Mouse (Mus musculus): ENCODE measurements at regions not wholly inside any gene's neighbourhood (a gene's known extent, or its start where the extent isn't known, plus 50 kb on each side); places are given as distances from the start of the nearest gene placed in this dataset.

DNA sequence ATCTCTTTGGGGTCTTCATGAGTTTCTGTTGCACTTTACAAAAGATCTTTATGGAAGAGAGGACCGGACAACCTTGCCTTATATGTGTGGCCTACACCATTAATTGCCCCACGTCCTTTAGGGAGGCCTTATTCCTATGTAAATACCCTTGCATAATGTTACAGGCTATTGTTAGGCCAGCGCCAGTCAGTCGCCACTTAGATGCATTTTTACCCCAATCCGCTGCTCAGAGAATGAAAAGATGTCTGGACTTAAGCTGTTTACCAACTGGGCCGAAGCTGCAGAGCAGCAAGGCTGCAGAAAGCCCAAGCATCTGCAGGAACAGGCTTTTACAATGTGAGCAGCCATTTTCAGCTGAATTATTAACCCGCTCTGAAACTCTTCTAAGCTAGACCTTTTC lies 79.5 kb upstream of the Otx2 start:
- DNase-seq = no peak

DNA sequence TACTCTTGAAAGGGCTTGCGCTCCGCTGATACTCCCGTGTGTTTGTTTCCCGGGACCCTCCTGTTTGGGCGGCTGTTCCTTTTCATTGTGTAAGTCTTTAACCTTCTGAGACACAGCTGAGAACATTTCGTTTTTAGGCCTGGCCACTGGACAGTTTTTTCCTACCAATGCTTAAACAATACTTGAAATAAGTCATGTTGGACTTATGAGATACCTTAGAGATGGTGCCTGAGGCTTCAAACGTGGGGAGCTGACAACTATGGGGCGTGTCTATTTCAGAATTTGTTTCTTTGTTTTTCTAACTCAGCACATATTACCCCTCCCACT lies 78.9 kb upstream of the Otx2 start:
- no peak for DNase-seq

DNA sequence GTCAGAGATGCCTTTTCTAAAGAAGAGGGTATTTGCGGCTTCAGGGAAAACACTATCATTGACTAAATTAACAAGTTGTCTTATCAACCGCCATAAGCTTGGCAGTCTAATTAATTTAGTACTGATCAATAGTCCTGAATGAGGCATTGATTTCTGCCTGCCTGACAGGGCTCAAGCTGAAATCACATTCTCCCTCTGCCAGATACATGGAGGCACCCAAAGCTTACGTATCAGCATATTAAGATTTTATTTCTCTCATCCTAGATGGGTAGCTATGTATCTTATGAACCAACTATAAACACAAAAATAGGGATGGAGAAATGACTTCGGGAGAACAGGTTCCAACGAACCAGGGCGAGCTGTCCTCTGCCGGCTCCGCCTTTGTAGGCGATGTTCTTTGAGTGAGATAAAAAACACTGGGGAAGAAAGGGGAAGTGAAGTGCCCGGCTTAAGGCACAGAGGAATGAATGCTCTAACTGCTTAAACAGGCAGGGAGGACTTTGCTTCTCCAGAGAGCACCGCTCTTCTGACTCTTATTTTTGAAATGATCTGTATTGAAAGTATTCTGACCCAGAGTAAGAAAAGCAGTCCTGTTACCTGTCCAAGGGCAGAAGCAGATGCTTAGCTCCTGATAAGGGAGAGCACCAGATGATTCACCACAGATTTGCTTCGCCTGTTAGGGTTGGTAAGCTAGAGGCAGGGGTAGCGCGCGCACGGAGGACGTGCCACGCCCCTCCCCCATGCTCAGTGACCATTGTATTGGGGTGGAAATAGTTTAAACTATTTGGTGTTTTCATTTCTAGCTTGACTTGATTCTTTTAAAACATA lies 78.3 kb upstream of the Otx2 start:
- DNase-seq = no peak

DNA sequence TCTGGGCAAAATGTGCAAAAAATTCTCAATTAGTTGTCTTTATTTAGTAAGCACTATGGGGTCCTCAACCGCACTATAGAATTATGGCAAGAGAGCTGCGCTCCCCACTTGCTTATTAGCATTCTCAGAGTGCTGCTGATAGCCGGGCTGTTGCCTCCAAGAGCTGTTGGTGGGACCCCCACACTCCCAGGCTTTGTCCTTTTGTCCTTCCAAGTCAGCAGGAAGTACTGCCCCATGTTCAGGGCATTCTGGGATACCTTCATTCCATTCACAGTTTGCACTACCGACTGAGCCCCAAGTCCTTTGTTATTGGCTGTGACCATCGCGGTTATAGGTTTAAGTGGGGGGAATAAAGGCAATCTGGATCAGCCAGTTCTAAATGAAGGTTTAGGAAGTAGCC lies 77.4 kb upstream of the Otx2 start:
- no peak for DNase-seq

DNA sequence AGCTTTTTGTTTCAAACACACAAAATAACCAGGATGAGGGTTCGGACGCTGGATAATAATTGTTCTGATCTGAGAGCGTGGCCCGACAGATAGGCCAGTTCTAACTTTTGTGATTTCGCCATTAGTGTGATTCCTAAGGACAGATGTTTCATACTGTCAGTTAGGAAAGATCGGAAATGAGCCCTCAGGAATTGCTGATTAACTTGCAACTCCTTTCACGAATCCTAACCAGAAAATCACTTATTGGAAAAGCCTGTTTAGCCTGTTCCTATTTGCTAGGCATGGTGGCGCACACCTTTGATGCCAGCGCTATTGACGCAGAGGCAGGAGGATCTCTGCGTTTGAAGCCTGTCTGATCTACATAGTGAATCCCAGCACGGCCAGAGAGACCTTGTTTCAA lies 75.4 kb upstream of the Otx2 start:
- DNase-seq = no peak

DNA sequence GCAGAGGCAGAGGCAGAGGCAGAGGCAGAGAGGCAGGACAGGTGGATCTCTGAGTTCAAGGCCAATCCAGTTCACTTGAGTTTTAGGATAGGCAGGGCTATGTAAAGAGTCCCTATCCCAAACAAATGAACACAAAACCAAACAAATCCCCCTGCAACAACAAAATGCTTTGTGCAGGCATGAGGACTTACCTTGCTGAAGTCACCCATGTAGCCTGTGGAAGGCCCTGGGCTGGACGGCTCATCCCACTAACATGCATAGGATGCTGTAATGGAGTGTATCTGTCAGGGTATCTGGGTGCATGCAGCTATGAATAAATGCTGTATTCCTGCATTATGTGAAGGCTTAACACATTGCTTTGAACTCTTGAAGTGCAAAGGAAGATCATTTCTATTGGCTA lies 74.3 kb upstream of the Otx2 start:
- no peak for DNase-seq

DNA sequence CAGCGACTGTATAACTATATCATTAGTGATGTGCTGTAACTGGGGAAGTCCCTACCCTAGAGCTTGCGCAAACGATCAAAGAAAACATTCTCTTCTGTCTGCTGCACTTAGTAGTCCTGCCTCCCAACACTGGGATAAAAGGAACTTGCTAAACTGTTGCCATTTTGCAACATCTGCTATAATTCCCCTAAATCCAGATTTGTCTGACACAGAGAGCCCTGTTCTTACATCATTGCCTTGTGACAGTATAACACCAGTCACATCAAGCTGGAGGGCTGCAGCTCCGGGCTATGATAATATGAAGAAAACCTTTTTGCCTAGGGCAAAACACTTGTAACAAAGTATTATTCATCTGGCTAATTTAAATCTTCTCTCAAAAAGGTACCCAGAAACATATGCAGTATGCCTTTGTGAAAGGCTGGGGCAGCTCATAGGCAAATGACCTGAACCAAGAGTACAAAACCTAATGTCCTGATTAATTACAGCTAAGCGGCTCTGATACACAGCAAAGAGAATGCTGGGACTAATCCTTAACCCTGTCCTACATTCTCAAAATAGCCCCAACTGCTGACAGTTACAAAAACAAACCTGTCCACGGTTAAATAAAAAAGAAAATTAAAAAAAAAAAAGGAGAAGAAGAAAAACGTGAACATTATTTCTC lies 67.5 kb upstream of the Otx2 start:
- DNase-seq = no peak

DNA sequence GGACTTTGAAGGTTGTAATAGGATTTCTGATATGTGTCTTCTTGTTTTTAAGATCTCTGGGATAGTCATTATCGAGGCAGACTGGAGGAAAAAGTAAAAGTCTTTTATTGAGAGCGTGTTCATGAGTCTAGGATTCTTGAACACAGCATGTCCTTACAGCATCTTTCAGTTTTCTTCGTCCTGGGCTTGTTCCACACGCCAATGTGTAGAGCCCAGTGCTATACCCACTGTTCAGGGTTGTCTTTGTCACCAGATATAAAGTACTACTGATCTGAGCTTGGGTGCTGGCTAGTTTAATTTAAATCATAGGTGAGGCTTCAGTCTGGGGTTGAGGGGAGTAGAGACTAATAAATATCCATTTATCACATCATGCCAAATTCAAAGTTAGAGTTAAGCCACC lies 65.5 kb upstream of the Otx2 start:
- no peak for DNase-seq

DNA sequence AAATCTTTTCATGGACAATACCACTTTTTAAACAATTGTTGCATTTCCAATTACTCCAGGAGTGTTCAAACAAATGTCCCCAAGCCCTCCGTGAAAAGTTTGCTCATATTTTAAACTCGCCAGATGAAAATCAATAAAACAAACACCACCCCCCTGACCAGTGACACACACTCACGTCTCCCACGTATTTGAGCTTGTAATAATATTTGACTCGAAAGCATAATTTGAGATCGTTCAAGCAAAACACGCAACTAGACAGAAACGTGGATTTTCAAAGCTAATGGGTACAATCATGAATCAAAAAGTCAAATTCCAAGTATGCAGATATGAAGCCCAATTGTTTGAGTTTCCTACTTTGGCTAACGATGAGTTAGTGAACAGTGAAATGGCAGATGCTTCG lies 65.0 kb upstream of the Otx2 start:
- no peak for DNase-seq

DNA sequence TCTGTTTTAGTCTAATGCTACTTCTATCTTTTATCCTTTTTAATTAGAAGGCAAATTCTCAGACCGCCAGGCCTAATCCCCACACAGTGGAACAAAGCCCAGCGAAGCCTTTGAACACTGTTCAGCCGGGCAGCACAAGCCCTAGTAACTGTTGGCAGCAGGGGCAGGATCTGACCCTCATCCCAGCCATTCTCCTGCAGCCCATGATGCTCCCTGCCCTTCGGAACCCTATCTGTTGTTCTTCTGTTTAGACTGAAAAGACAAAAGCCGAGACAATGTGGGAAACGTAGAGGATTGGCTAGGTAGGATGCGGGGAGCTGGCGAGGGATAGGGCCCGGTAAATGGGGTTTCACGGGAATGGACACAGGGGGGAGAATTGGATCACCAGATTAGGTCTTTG lies 64.6 kb upstream of the Otx2 start:
- no peak for DNase-seq

DNA sequence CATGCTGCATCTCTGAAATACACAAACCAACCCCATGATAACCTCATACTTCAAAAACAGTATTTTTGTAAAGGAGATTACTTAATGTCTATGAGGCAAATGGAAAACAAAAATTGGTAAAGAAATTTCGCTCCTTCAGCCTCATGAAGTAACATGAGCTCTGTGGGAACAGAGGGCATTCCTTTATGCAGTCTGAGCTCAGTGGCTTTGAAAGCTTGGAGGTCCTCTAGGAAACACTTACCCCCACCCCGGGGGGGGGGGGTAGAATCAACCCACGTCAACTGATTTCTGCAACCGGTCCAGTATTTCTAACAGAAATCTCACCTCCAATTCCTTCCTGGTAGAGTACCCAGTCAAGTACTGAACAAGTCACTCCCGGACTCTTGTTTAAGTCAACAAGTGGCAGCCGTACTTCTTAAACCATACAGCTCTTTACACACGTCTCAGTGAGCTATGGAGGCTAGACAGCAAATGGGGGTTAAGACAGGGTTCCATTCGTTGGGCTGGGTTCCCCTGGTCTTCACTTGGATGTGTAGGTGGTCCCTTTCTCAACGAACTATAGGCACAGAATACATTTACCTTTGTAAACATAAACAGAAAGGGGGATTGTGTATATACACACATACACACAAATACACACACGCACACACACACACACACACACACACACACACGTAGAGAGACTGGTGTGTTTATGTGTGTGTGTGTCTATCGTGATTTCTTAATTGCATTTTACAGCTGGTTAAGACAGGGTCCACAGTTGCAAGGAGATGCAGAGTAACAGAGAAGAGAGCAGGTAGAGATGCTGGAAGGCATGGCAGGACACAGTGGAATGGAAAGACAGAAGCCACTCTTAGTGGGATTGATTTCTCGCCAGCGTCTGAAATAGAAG lies 63.6 kb upstream of the Otx2 start:
- DNase-seq = no peak

DNA sequence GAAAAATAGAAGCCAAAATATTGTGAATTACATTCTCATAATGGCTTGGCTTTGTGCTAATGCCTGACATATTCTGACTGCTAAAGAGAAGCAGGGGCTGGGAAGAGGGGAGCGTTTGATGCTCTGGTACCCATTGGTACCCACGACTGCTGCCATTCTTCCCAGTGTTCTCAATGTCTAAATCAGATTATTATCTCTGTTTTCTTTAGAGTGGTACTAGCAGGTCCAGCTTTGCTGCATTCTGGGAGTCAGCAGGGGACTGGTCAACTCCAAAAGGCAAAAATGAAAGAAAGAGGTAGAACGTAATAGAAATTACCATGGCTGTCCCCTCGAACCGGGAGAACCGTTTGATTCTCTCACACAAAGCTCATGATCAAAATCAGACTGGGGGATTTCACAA lies 62.6 kb upstream of the Otx2 start:
- DNase-seq = no peak

DNA sequence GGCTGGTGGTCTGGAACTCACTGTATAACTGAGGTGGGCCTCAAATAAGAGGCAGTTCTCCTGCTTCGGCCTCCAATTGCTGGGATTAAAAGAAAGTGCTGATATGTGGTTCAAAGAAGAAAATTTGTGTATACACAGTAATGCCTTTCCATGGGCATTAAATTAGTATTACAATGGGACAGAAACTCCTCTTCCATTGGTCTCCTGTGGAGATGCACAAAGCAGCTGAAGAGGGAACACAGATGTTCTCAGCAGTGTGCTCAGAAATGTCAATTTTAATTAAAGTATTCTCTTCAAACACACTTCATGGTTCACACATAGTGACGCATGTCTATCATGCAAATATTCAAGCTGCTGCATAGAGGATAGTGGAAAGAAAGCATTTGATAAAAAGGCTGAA lies 56.4 kb upstream of the Otx2 start:
- DNase-seq = no peak

Data from lung, postnatal 36 days (tissue).